Mouse (Mus musculus) MEL (cell line): Measurements from ENCODE around the gene Utp11. TPM values are rescaled to one million over a fixed set of nuclear protein-coding genes. Genes with fewer than 3 reads are reported as not detected.

Source experiments
- DNase-seq: peaks from one replicate; pipeline ENCODE4 v3.0.0; 2011; ENCODE audit warnings: low read depth, low spot score
- H3K27ac ChIP-seq: 2 replicates; pipeline ENCODE4 v1.5.1; 2012; ENCODE audit warnings: low read depth, mild to moderate bottlenecking, control low read depth, low read length, moderate library complexity; ENCODE audit not compliant: control insufficient read depth
- H3K27me3 ChIP-seq, 2 experiments: fragments of 150-350 bp in 1 of 2; sonication (generic) in 1 of 2; 2 replicates each; pipeline ENCODE4 v1.6.1; 2012; ENCODE audit warnings: low read length in 2 of 2, mild to moderate bottlenecking in 2 of 2, improper control_type of control experiment in 1 of 2, moderate library complexity in 1 of 2; ENCODE audit not compliant: insufficient read depth in 2 of 2, control insufficient read depth in 1 of 2
- H3K36me3 ChIP-seq, 2 experiments: 2 replicates each; pipeline ENCODE4 v1.6.1; 2012 to 2014; ENCODE audit warnings: low read length in 2 of 2, improper control_type of control experiment in 1 of 2, inconsistent platforms in 1 of 2, mild to moderate bottlenecking in 1 of 2; ENCODE audit not compliant: insufficient read depth in 2 of 2, control insufficient read depth in 1 of 2
- H3K4me1 ChIP-seq, 2 experiments: fragments of 150-350 bp in 1 of 2; sonication (generic) in 1 of 2; 2 replicates each; pipeline ENCODE4 v1.6.1; 2012; ENCODE audit warnings: low read length in 2 of 2, improper control_type of control experiment in 1 of 2, mild to moderate bottlenecking in 1 of 2; ENCODE audit not compliant: insufficient read depth in 2 of 2, control insufficient read depth in 1 of 2
- H3K4me3 ChIP-seq, 2 experiments: fragments of 150-350 bp in 1 of 2; sonication (generic) in 1 of 2; 2 replicates each; pipeline ENCODE4 v1.5.1; 2012; ENCODE audit warnings: low read depth in 2 of 2, low read length in 2 of 2, mild to moderate bottlenecking in 2 of 2, moderate library complexity in 2 of 2, control low read depth in 1 of 2, improper control_type of control experiment in 1 of 2; ENCODE audit not compliant: control insufficient read depth in 1 of 2, insufficient read depth in 1 of 2
- H3K79me2 ChIP-seq: 2 replicates; pipeline ENCODE4 v1.6.1; 2012; ENCODE audit warnings: mild to moderate bottlenecking, low read length, moderate library complexity; ENCODE audit not compliant: control insufficient read depth, poor library complexity, insufficient read depth
- H3K9ac ChIP-seq: 2 replicates; pipeline ENCODE4 v1.6.1; 2012; ENCODE audit warnings: low read depth, mild to moderate bottlenecking, control low read depth, low read length, moderate library complexity; ENCODE audit not compliant: control insufficient read depth, poor library complexity, severe bottlenecking
- H3K9me3 ChIP-seq: fragments of 150-350 bp; sonication (generic); replicated peaks from 2 replicates; pipeline ENCODE4 v1.6.1; 2012; ENCODE audit warnings: mild to moderate bottlenecking, low read length, improper control_type of control experiment, moderate library complexity; ENCODE audit not compliant: insufficient read depth
- GATA1 ChIP-seq: IDR thresholded peaks from 2 replicates; pipeline ENCODE4 v1.6.1; 2011; ENCODE audit warnings: low read depth, low read length, improper control_type of control experiment
- HCFC1 ChIP-seq: IDR thresholded peaks from 2 replicates; pipeline ENCODE4 v1.6.1; 2012; ENCODE audit warnings: low read depth, mild to moderate bottlenecking, inconsistent platforms, low read length, improper control_type of control experiment, moderate library complexity
- JUND ChIP-seq: IDR thresholded peaks from 2 replicates; pipeline ENCODE4 v1.6.1; 2011; ENCODE audit warnings: low read depth, mild to moderate bottlenecking, improper control_type of control experiment, low read length
- MAX ChIP-seq: IDR thresholded peaks from 2 replicates; pipeline ENCODE4 v1.6.1; 2011; ENCODE audit warnings: low read length, improper control_type of control experiment
- MAZ ChIP-seq: IDR thresholded peaks from 2 replicates; pipeline ENCODE4 v1.6.1; 2012; ENCODE audit warnings: low read depth, mild to moderate bottlenecking, inconsistent platforms, low read length, improper control_type of control experiment
- MXI1 ChIP-seq: IDR thresholded peaks from 2 replicates; pipeline ENCODE4 v1.6.1; 2011; ENCODE audit warnings: mild to moderate bottlenecking, low read depth, low read length, improper control_type of control experiment
- MYB ChIP-seq: IDR thresholded peaks from 2 replicates; pipeline ENCODE4 v1.6.1; 2011; ENCODE audit warnings: mild to moderate bottlenecking, low read depth, low read length, improper control_type of control experiment
- POLR2A ChIP-seq, 2 experiments: IDR thresholded peaks; 2 replicates each; pipeline ENCODE4 v1.6.1; 2011 to 2012; ENCODE audit warnings: low read length in 2 of 2, mild to moderate bottlenecking in 2 of 2, control low read depth in 1 of 2, improper control_type of control experiment in 1 of 2, low read depth in 1 of 2, moderate library complexity in 1 of 2; ENCODE audit not compliant: control insufficient read depth in 1 of 2, insufficient read depth in 1 of 2, poor library complexity in 1 of 2
- SIN3A ChIP-seq: IDR thresholded peaks from 2 replicates; pipeline ENCODE4 v1.6.1; 2012; ENCODE audit warnings: low read length, improper control_type of control experiment, inconsistent platforms
- SMC3 ChIP-seq: IDR thresholded peaks from 2 replicates; pipeline ENCODE4 v1.6.1; 2011; ENCODE audit warnings: low read depth, low read length, improper control_type of control experiment
- TBP ChIP-seq: IDR thresholded peaks from 2 replicates; pipeline ENCODE4 v1.8.0; 2011; ENCODE audit warnings: low read depth, low read length, improper control_type of control experiment
- ZMIZ1 ChIP-seq: IDR thresholded peaks from 2 replicates; pipeline ENCODE4 v1.6.1; 2012; ENCODE audit warnings: low read depth, mild to moderate bottlenecking, inconsistent platforms, low read length, improper control_type of control experiment, moderate library complexity
- polyA plus RNA-seq, 2 experiments: library from polyadenylated mRNA; stranded (reverse) in 1 of 2; unstranded in 1 of 2; fragments of >175 nt in 1 of 2; fragments of >200 nt in 1 of 2; gene quantifications; 2 replicates each; pipeline versions ENCODE4 v1.2.1 to v1.2.4; 2012; ENCODE audit warnings: low replicate concordance in 2 of 2, low read depth in 1 of 2; ENCODE audit not compliant: insufficient read length in 2 of 2, insufficient read depth in 1 of 2, missing spikeins in 1 of 2
- total RNA-seq: library from RNA; depleted of rRNA; stranded (reverse); fragments of 300-350 nt; gene quantifications from 2 replicates; pipeline ENCODE4 v1.2.3, GENCODE M21; 2012

The Utp11 gene
- total and polyA plus RNA-seq, 3 experiments = 68.3 to 86.9 TPM; not detected in 1

- TF ChIP-seq HCFC1 (no peak), JUND (no peak), TBP (no peak), SMC3 (no peak), MAX (no peak), MAZ (no peak), MYB (no peak), GATA1 (no peak), POLR2A (IDR thresholded peaks at IDR 0.05; ENCODE audit: control insufficient read depth in 1 of 2, insufficient read depth in 1 of 2, low read depth in 1 of 2, low read length in 2 of 2, poor library complexity in 1 of 2) (no peak)
- no peak for DNase-seq
- Histone ChIP-seq H3K27me3 (no peaks in the 10 kb centered on the region), H3K27ac (no peak overlapping the region), H3K4me3 (peak overlapping the region in 1 of 2 experiments; percentile 90; a peak in 1 of 4 replicates), H3K36me3 (peaks cover 0 to 31% of the 10 kb centered on the region in 2 experiments; a peak in 2 of 4 replicates), H3K79me2 (peaks cover 10% of the 10 kb centered on the region), H3K4me1 (peaks cover 11 to 32% of the 10 kb centered on the region in 2 experiments), H3K9ac (peak overlapping the region; percentile 77), H3K9me3 (no peaks in the 10 kb centered on the region)
These were observed 8.5 kb upstream of the Utp11 start for GRCm38 (mm10) chr4:124701916-124702315.

DNA sequence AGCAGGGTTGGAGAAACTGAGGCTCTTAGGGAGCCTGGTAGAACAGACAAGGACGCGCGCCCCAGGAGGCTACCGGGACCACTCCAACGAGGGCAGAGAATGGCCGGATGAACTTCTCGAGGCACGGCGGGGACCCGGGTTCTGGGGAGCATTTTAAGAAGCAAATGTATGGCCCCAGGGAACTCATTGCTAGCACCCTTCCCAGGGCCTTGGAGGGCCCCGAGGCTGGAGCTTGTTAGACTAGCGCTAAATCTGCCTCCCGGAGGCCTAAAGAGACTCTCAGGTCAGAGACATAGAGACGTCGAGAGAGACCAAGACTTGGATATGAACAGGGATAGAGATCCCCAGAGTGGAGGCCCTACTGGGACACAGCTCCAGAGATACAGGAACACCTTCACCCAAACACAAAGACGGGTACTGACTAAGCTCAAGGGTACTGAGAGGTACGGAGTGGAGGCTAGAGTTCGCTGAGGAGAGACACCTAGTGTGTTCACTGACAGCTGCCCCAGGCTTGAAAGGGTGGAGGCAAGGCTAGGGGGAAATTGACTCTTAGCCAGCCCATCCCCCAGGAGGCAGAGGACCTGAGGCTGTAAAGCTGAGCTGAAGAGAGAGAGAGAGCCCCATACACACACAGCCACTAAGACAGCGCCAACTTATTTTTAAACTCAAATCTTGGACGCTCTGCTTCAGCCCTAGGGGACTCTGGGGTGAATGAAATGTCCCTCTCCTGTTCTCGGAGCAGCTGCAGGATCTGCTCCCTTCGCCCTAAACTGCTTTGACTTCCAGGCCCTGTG lies 7.8 kb upstream of the Utp11 start:
- Histone ChIP-seq H3K4me1 (peaks cover 11 to 34% of the 10 kb centered on the region in 2 experiments), H3K4me3 (peak overlapping the region; percentile 71 to 90), H3K36me3 (peaks cover 0 to 31% of the 10 kb centered on the region in 2 experiments; a peak in 2 of 4 replicates), H3K9ac (peak overlapping the region; percentile 77), H3K27ac (peak overlapping the region; percentile 31), H3K79me2 (peaks cover 10% of the 10 kb centered on the region), H3K9me3 (no peaks in the 10 kb centered on the region), H3K27me3 (no peaks in the 10 kb centered on the region)
- DNase-seq = peak; percentile 79
- TF ChIP-seq HCFC1 (0 out of 2 replicates have a peak, but pooled peaks have one; percentile 13), MXI1 (0 out of 2 replicates have a peak, but pooled peaks have one; percentile 46), POLR2A (IDR thresholded peaks at IDR 0.05; ENCODE audit: control insufficient read depth in 1 of 2, insufficient read depth in 1 of 2, low read depth in 1 of 2, low read length in 2 of 2, poor library complexity in 1 of 2) (0 out of 4 replicates have a peak, but pooled peaks of 1 of the 2 experiments have one; percentile 2), TBP (0 out of 2 replicates have a peak, but pooled peaks have one; percentile 49), SIN3A (peak; percentile 57), ZMIZ1 (no peak), MAX (no peak), MAZ (peak; percentile 22; the same call in 1 of the 2 replicates)
